Mouse (Mus musculus) bone marrow macrophage, adult 2 months (primary cell): ENCODE results near the gene Krtcap2.

ENCODE experiments used
- CTCF ChIP-seq: IDR thresholded peaks from 2 replicates; pipeline ENCODE4 v1.5.1; 2012; ENCODE audit warnings: low read depth, mild to moderate bottlenecking, low read length, moderate library complexity
- POLR2A ChIP-seq: IDR thresholded peaks from 2 replicates; pipeline ENCODE4 v1.6.1; 2012; ENCODE audit warnings: mild to moderate bottlenecking, low read depth, low read length, borderline replicate concordance

GRCm38 (mm10) chr3:89221167-89221566 is 24.6 kb upstream of the Krtcap2 start:
- TF ChIP-seq POLR2A (no peak), CTCF (no peak)
